Mouse (Mus musculus) C2C12 (cell line): ENCODE results near the gene Ap1s1. TPM values are rescaled to one million over a fixed set of nuclear protein-coding genes. Genes with fewer than 3 reads are reported as not detected.

Experiments used
- H3K27me3 ChIP-seq: one replicate; pipeline ENCODE4 v1.6.1; 2011; ENCODE audit not compliant: control insufficient read depth, insufficient read depth, insufficient read length
- H3K36me3 ChIP-seq: one replicate; pipeline ENCODE4 v1.6.1; 2011; ENCODE audit not compliant: control insufficient read depth, insufficient read depth
- H3K4me3 ChIP-seq: one replicate; pipeline ENCODE4 v1.5.1; 2011; ENCODE audit warnings: mild to moderate bottlenecking, control low read depth; ENCODE audit not compliant: poor library complexity, insufficient read depth, severe bottlenecking
- H3K79me2 ChIP-seq: one replicate; pipeline ENCODE4 v1.6.1; 2011; ENCODE audit not compliant: control insufficient read depth, insufficient read depth
- H3K79me3 ChIP-seq: one replicate; pipeline ENCODE4 v1.6.1; 2011; ENCODE audit warnings: low read depth, control low read depth
- H3ac ChIP-seq: one replicate; pipeline ENCODE3; 2011; ENCODE audit warnings: low read depth; ENCODE audit not compliant: control insufficient read depth, insufficient read length
- CEBPB ChIP-seq: IDR thresholded peaks from one replicate; pipeline ENCODE4 v1.6.1; 2011; ENCODE audit warnings: low read depth, mild to moderate bottlenecking, control low read depth, moderate library complexity
- CTCF ChIP-seq: IDR thresholded peaks from one replicate; pipeline ENCODE4 v1.5.1; 2011; ENCODE audit not compliant: control insufficient read depth, insufficient read depth, insufficient read length
- FOSL1 ChIP-seq: IDR thresholded peaks from one replicate; pipeline ENCODE4 v1.8.0; 2011; ENCODE audit warnings: mild to moderate bottlenecking, low read length; ENCODE audit not compliant: poor library complexity, insufficient read depth, severe bottlenecking
- MAX ChIP-seq: IDR thresholded peaks from one replicate; pipeline ENCODE4 v1.6.1; 2011; ENCODE audit warnings: mild to moderate bottlenecking, control low read depth
- MYOD1 ChIP-seq: IDR thresholded peaks from one replicate; pipeline ENCODE4 v1.6.1; 2011; ENCODE audit warnings: low read depth; ENCODE audit not compliant: control insufficient read depth, insufficient read length
- MYOG ChIP-seq: IDR thresholded peaks from one replicate; pipeline ENCODE4 v1.6.1; 2011; ENCODE audit not compliant: control insufficient read depth, insufficient read length; ENCODE audit errors: extremely low read depth
- USF1 ChIP-seq: IDR thresholded peaks from one replicate; pipeline ENCODE4 v1.6.1; 2011; ENCODE audit warnings: low read depth, mild to moderate bottlenecking, control low read depth, moderate library complexity
- long read RNA-seq, 2 experiments: library from polyadenylated mRNA; unstranded; transcript quantifications; one replicate each; pipeline ENCODE4 v2.0.0; 2019 to 2020
- polyA plus RNA-seq: library from polyadenylated mRNA; unstranded; fragments of >200 nt; fragmentation: generic; extraction: Trizol; gene quantifications from one replicate; pipeline ENCODE4 v1.2.1, GENCODE M21; 2012; ENCODE audit warnings: missing spikeins

The Ap1s1 gene
- 360 TPM for polyA plus RNA-seq
- long read RNA-seq, experiment 1, transcript Ap1s1-201 (5 exons, 1,353 nt), result major isoform, 157 of 206 reads
- long read RNA-seq, experiment 1, partial matches to known transcripts, result 16 of 206 reads
- long read RNA-seq, experiment 1, other reads (novel, unspliced or antisense), result 30 of 206 reads
- long read RNA-seq, experiment 2, transcript Ap1s1-201 (5 exons, 1,353 nt), result major isoform, 376 of 409 reads
- long read RNA-seq, experiment 2, partial matches to known transcripts, result 9 of 409 reads
- long read RNA-seq, experiment 2, other reads (novel, unspliced or antisense), result 21 of 409 reads

DNA sequence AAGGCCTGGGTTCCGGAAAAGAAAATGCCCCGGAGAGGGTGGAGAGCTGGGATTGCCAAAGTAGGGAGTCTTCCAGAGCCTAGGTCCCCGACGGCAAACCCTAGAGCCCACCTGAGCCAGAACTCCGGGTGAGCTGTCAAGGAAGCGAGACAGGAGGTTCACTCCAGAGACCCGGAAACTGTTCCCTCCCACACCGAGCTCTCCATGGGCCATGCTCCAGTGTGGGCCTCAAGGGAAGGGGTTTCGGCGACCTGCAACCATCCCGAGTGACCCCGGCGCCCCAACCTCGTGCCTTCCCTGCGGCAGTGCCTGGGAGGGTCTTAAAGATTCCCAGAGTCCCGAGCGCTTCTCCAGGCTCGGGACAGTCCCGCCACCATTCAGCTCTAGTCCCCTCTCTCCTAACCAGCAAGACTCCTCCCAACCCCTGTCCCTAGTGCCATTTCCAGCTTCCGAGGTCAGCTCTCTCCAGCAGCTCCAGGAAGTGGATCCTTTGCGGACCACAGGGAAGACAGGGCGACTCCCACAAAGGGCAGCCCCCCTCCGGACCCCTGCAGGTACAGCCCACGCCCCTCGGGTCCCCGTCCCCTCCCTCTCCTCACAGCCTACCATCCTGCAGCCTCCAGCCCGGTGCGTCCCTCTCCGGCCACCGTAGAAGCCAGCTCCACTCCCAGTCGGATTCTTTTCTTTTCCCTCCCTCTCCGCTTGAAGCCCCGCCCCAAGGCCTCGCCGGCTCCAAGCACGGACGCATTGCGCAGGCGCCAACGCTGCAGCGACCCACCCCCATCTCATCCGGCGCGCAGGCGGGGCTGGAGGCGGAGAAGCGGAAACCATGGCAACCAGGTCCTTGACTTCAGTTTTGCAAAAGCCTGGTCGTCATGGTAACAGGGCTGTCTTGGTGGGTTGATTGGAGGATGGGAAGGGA is at the start of gene Ap1s1:
TSS of gene Ap1s1 (minus strand) at position 734 of the 922 bp plus-strand sequence.
- Histone ChIP-seq H3K36me3 (peaks cover 21% of the 10 kb centered on the region), H3K79me2 (peaks cover 25% of the 10 kb centered on the region), H3K79me3 (peaks cover 11% of the 10 kb centered on the region), H3K4me3 (peak within 1 kb of the TSS; percentile 64), H3ac (peak within 1 kb of the TSS; percentile 49), H3K27me3 (no peaks in the 10 kb centered on the region)
- TF ChIP-seq CTCF, result no peak
- no peak for TF ChIP-seq USF1
- no peak for TF ChIP-seq CEBPB
- TF ChIP-seq MAX, result no peak
- TF ChIP-seq MYOG, result no peak
- no peak for TF ChIP-seq FOSL1
- TF ChIP-seq MYOD1, result no peak

DNA sequence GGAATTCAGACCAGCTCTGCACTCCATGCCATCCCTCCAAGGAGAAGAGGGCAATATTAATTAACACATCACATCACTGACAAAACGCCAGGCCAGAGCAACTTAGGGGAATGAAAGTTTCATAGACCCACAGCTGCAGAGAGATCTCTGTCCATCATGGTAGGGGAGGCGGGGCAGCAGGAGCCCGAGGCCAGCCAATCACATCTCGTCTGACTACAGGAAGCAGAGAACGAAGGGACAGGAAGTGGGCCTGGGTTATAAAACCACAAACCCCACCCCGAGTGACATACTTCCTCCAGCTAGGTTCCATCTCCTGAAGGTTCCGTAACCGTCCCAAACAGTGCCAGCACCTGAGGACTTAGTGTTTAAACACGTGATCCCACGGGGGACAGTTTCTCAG is 49.2 kb upstream of the Ap1s1 start:
- Histone ChIP-seq H3K79me2 (no peaks in the 10 kb centered on the region), H3K36me3 (no peaks in the 10 kb centered on the region), H3ac (no peak overlapping the region), H3K4me3 (no peak overlapping the region), H3K27me3 (no peaks in the 10 kb centered on the region), H3K79me3 (no peaks in the 10 kb centered on the region)
- TF ChIP-seq MYOD1, result no peak
- no peak for TF ChIP-seq MYOG
- TF ChIP-seq USF1, result no peak
- TF ChIP-seq MAX, result no peak
- TF ChIP-seq CEBPB, result no peak
- no peak for TF ChIP-seq CTCF
- no peak for TF ChIP-seq FOSL1

DNA sequence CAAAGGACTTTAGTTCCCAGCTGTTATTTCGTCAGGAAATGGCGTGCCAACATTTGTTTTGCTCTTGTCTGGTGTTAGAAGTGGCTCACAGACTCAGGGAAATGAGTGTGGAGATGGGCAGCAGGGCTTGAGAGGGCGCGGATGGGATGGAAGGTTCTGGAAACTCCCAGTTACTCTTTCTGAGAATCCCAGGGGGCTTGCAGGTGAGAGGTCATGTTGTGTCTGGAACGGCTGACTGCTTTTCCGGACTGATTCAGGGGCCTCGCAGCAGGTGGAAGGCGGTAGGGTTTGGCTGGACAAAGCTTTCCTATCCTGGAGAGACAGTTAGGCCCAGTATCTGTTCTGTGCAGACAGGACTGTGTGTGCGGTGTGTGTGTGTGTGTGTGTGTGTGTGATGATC is 47.8 kb upstream of the Ap1s1 start:
- no peak overlapping the region for H3K4me3 ChIP-seq

DNA sequence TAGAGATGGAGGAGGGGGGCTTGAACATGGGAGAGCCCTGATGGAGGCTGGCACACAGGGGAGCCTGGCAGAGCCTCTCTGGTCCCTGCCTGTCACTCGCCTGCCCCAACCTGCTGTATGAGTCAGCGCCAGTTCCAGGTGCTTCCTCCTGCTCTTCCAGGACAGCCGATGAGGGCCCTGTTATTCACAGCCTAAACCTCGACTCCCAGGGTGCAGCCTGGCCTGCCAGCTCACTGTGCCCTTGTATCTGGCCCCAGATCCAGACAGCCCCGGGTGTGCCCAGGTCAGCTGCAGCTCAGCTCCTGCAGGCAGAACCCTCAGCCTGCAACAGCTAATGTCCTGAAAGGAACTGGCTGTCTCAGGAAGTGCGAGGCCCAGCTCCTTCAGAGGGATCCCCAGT is 45.6 kb upstream of the Ap1s1 start:
- no peak overlapping the region for H3K4me3 ChIP-seq
- H3K79me2 ChIP-seq, result no peaks in the 10 kb centered on the region
- no peaks in the 10 kb centered on the region for H3K27me3 ChIP-seq
- no peaks in the 10 kb centered on the region for H3K79me3 ChIP-seq
- H3K36me3 ChIP-seq, result no peaks in the 10 kb centered on the region
- TF ChIP-seq CTCF, result no peak
- no peak for TF ChIP-seq MYOD1
- no peak for TF ChIP-seq USF1
- TF ChIP-seq MAX, result no peak
- TF ChIP-seq CEBPB, result no peak
- no peak for TF ChIP-seq MYOG
- TF ChIP-seq FOSL1, result no peak
- H3ac ChIP-seq, result no peak overlapping the region

More for the DNA sequence above, 47.8 kb upstream of the Ap1s1 start:
- no peak for TF ChIP-seq USF1
- TF ChIP-seq MYOD1, result no peak
- TF ChIP-seq MAX, result no peak
- no peak for TF ChIP-seq CEBPB
- no peak for TF ChIP-seq FOSL1
- TF ChIP-seq MYOG, result no peak
- TF ChIP-seq CTCF, result no peak
- H3ac ChIP-seq, result no peak overlapping the region
- H3K36me3 ChIP-seq, result no peaks in the 10 kb centered on the region
- no peaks in the 10 kb centered on the region for H3K79me2 ChIP-seq
- no peaks in the 10 kb centered on the region for H3K27me3 ChIP-seq
- H3K79me3 ChIP-seq, result no peaks in the 10 kb centered on the region

DNA sequence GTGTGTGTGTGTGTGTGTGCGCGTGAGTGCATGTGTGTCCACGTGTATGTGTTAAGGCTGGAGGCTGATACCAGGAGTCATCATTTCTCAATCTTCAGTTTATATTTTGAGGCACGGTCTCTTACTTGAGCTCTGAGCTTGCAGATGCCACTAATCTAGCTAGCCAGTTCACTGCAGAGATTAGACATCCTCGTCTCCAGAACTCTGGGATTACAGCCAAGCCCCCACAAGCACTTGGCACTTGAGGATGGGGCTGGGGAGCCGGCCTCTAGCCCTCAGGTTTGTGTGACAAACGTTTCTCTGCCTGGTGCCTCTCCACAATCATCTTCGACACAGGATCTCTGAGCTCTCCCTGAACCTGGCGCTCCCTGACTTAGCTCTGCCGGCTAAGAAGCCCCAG is 44.9 kb upstream of the Ap1s1 start:
- Histone ChIP-seq H3K4me3 (no peak overlapping the region), H3K79me2 (no peaks in the 10 kb centered on the region), H3ac (no peak overlapping the region), H3K27me3 (no peaks in the 10 kb centered on the region), H3K79me3 (no peaks in the 10 kb centered on the region), H3K36me3 (no peaks in the 10 kb centered on the region)
- TF ChIP-seq CEBPB, result no peak
- no peak for TF ChIP-seq MYOD1
- no peak for TF ChIP-seq FOSL1
- TF ChIP-seq USF1, result no peak
- no peak for TF ChIP-seq MAX
- TF ChIP-seq CTCF, result no peak
- no peak for TF ChIP-seq MYOG
